Mouse (Mus musculus) v-Abl transformed pro-B cells (cell line): ENCODE data around the gene Gm17364.

ENCODE experiments used
- in situ Hi-C, 2 experiments: fragments of 400-800 bp; cut with MboI; formaldehyde crosslinking; loops; one replicate each; pipeline ENCODE4 v1.15.1; 2025; ENCODE audit not compliant: unreplicated experiment in 2 of 2

Gm17364 gene

GRCm38 (mm10) chr13:41228060-41228459 lies 45.7 kb downstream of the Gm17364 start:
- in situ Hi-C loops = loop anchor here in 1 of 2 experiments (25.0 kb wide), 1 partner anchor 216 kb away; the partner anchor contains the start of genes Pak1ip1 and Tmem14c

GRCm38 (mm10) chr13:41226513-41226912 lies 47.3 kb downstream of the Gm17364 start:
- in situ Hi-C loops = loop anchor here in 1 of 2 experiments (25.0 kb wide), 1 partner anchor 214 kb away; the partner anchor contains the start of genes Pak1ip1 and Tmem14c
